Mouse (Mus musculus): ENCODE data around the gene Zfp526.

- peak; percentile 31 for TF ChIP-seq CTCF (IDR thresholded peaks at IDR 0.05)
- TF ChIP-seq EP300 (IDR thresholded peaks at IDR 0.05): no peak
These were observed 10.9 kb downstream of the Zfp526 start for GRCm38 (mm10) chr7:25232101-25232648.

Data from lung, postnatal 0 days (tissue).